28 mouse cellular contexts compared by ENCODE assay signal in the genomic region with DNA sequence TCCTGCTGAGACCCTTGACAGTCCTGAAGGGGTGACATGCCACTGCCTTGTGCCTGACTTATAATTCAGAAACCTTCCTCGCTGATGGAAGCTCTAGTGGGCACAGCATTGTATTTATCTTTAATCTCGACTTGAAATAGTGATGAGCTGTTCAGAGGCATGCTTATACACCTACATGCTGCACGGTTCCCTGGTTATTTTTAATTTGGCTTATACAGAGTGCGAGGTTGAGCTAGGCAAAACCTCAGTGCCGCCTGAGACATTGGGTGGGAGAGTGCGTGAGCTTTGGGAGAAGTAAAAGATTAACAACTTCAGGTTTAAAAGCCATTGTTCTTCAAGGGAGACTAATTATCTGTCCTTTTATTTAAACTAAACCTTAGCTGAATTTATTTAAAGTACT. TPM values are rescaled to one million over a fixed set of nuclear protein-coding genes. Genes with fewer than 3 reads are reported as not detected.
DNase-seq lines count a peak whose midpoint lies in the region; ATAC-seq and TF ChIP-seq lines count a peak whose summit lies in the region.
"Had no signal": no experiment of that assay in that cellular context is flagged by ENCODE, and none has a peak within 500 bp of the region (broad histone marks: within the 10 kb centered on the region; RNA-seq: fewer than 3 reads in every experiment).

No protein-coding gene starts in this region.

- no peak overlapping the region for H3K4me2 ChIP-seq in heart, embryonic 14.5 days (ENCODE audit: low read length)
- no peak overlapping the region for H3K4me2 ChIP-seq in midbrain, embryonic 11.5 days
- H3K4me2 ChIP-seq: forebrain, embryonic 13.5 days; kidney, embryonic 15.5 days; limb, embryonic 15.5 days had no signal

- peaks cover 8% of the 10 kb centered on the region for H3K36me3 ChIP-seq in heart, embryonic 14.5 days (ENCODE audit: control insufficient read depth, insufficient read depth, low read length)
- H3K36me3 ChIP-seq in midbrain, embryonic 11.5 days (ENCODE audit: control insufficient read depth, insufficient read depth, low read length), result no peaks in the 10 kb centered on the region

- intact Hi-C loops in heart, postnatal 36 days (cut with DNase I), result no loop called here
- intact Hi-C loops in heart, postnatal 10 days (cut with DNase I), result loop anchor here (2.0 kb wide), 1 partner anchor 16 kb away; no protein-coding TSS in a partner anchor
- intact Hi-C loops in left cerebral cortex, adult 2 months (cut with DNase I), result no loop called here

- H3K4me3 ChIP-seq in heart, embryonic 14.5 days (ENCODE audit: control insufficient read depth in 1 of 2, insufficient read depth in 1 of 2, low read depth in 1 of 2, low read length in 2 of 2), result no peak overlapping the region
- no peak overlapping the region for H3K4me3 ChIP-seq in left cerebral cortex, adult 2 months
- no peak overlapping the region for H3K4me3 ChIP-seq in midbrain, embryonic 11.5 days (ENCODE audit: low read depth, low read length)
- H3K4me3 ChIP-seq: forebrain, embryonic 13.5 days; kidney, embryonic 15.5 days; limb, embryonic 10.5 days; limb, embryonic 15.5 days had no signal

- no peaks in the 10 kb centered on the region for H3K9me3 ChIP-seq in heart, embryonic 14.5 days (ENCODE audit: control insufficient read depth, low read length)
- H3K9me3 ChIP-seq in midbrain, embryonic 11.5 days (ENCODE audit: control insufficient read depth, low read length), result no peaks in the 10 kb centered on the region
- H3K9me3 ChIP-seq: forebrain, embryonic 13.5 days; kidney, embryonic 15.5 days; limb, embryonic 10.5 days; limb, embryonic 15.5 days had no signal

- no peaks in the 10 kb centered on the region for H3K27me3 ChIP-seq in heart, embryonic 14.5 days (ENCODE audit: control insufficient read depth, insufficient read depth, low read length)
- H3K27me3 ChIP-seq in midbrain, embryonic 11.5 days (ENCODE audit: control insufficient read depth, insufficient read depth, low read length), result no peaks in the 10 kb centered on the region
- H3K27me3 ChIP-seq: forebrain, embryonic 13.5 days; kidney, embryonic 15.5 days; limb, embryonic 15.5 days; Patski had no signal

- no peak for ATAC-seq in heart, embryonic 14.5 days (ENCODE audit: insufficient number of reproducible peaks, insufficient read depth, low FRiP score, low read depth)
- no peak for ATAC-seq in midbrain, embryonic 11.5 days (ENCODE audit: low FRiP score)
- ATAC-seq: forebrain, embryonic 13.5 days; hindbrain, embryonic 16.5 days; Patski had no signal

- peaks cover 15 to 35% of the 10 kb centered on the region in 2 experiments for H3K4me1 ChIP-seq in heart, embryonic 14.5 days (ENCODE audit: control insufficient read depth in 2 of 2, insufficient read depth in 2 of 2, low read length in 2 of 2)
- no peaks in the 10 kb centered on the region for H3K4me1 ChIP-seq in midbrain, embryonic 11.5 days (ENCODE audit: control insufficient read depth, insufficient read depth, low read length)
- H3K4me1 ChIP-seq: forebrain, embryonic 13.5 days; kidney, embryonic 15.5 days; limb, embryonic 15.5 days had no signal

- peak overlapping the region; percentile 85 to 94 for H3K27ac ChIP-seq in heart, embryonic 14.5 days (replicated peaks in 1 of 2; ENCODE audit: control insufficient read depth in 1 of 2, insufficient read depth in 1 of 2, low read depth in 2 of 2, low read length in 2 of 2)
- no peak overlapping the region; the same call in 1 of the 2 replicates for H3K27ac ChIP-seq in left cerebral cortex, adult 2 months
- no peak overlapping the region for H3K27ac ChIP-seq in midbrain, embryonic 11.5 days (ENCODE audit: low read depth, low read length)
- H3K27ac ChIP-seq: forebrain, embryonic 13.5 days; kidney, embryonic 15.5 days; limb, embryonic 10.5 days; limb, embryonic 15.5 days; liver, embryonic 14.5 days; macrophage; stomach, postnatal 0 days had no signal

- 64% methylated on average over 6 of the region's 6 CpGs for WGBS in heart, embryonic 14.5 days
- WGBS in midbrain, embryonic 11.5 days, result 90% methylated on average over 6 of the region's 6 CpGs

- no peak for TF ChIP-seq CTCF in left cerebral cortex, adult 2 months (IDR thresholded peaks at IDR 0.05)

- peak; percentile 64 for DNase-seq in heart, adult 11 months
- no peak for DNase-seq in heart, postnatal 36 days
- no peak for DNase-seq in heart, postnatal 10 days
- peak; percentile 35 to 42 for DNase-seq in left cerebral cortex, adult 9 months (ENCODE audit: low spot score in 2 of 2)
- DNase-seq in left cerebral cortex, adult 2 months (ENCODE audit: extremely low spot score in 1 of 2, low spot score in 2 of 2), result no peak
- DNase-seq in midbrain, embryonic 11.5 days (ENCODE audit: low spot score, missing footprints), result no peak
- DNase-seq: adrenal gland, postnatal 10 days; cerebellum, adult 11 months; cerebellum, adult 9-10 months; cerebellum, postnatal 36 days; kidney, adult 18-20 months; kidney, postnatal 25 days; lung, adult 2 months; lung, postnatal 10 days; midbrain, embryonic 14.5 days; right cerebral cortex, postnatal 4 days; thymus, adult 2 months; thymus, postnatal 36 days had no signal

- H3K9ac ChIP-seq in heart, embryonic 14.5 days (ENCODE audit: low read length), result no peak overlapping the region
- H3K9ac ChIP-seq in midbrain, embryonic 11.5 days (ENCODE audit: low read length), result no peak overlapping the region
- H3K9ac ChIP-seq: forebrain, embryonic 13.5 days; kidney, embryonic 15.5 days; limb, embryonic 15.5 days; liver, embryonic 14.5 days had no signal

RNA-seq across cellular contexts. Expression of gene Strip2, which starts 33.9 kb away (rescaled TPM):
- total RNA-seq in heart, postnatal 36 days (2021), result 10 to 100 TPM; 50.0 to 53.1 TPM
- polyA plus RNA-seq in heart, embryonic 14.5 days (2014; fragmentation: Nextera tagmentation; extraction: Ambion mirVana), result 67.0 and 78.5 TPM in 2 replicates
- 10 to 100 TPM; 79.2 to 89.9 TPM for total RNA-seq in heart, postnatal 10 days (2021)
- total RNA-seq in left cerebral cortex, adult 2 months (2021), result 10 to 100 TPM; 17.0 to 24.1 TPM
- polyA plus RNA-seq in midbrain, embryonic 11.5 days (2014; fragmentation: Nextera tagmentation; extraction: Ambion mirVana), result 0.62 and 0.83 TPM in 2 replicates

Comparison
In these comparisons a context has a peak if more than half of its experiments do, and no peak if none do; other contexts are left out.
1. DNase-seq: peak in heart, adult 11 months (single experiment) and left cerebral cortex, adult 9 months (2 of 2); none in heart, postnatal 36 days (0 of 2), heart, postnatal 10 days (0 of 2), left cerebral cortex, adult 2 months (0 of 2) and midbrain, embryonic 11.5 days (single experiment).
2. H3K27ac ChIP-seq: peak in heart, embryonic 14.5 days (2 of 2); none in left cerebral cortex, adult 2 months (single experiment) and midbrain, embryonic 11.5 days (single experiment).